Mouse (Mus musculus) heart, postnatal 0 days (tissue): ENCODE measurements around the gene Kdm4d.

ENCODE experiments used
- CTCF ChIP-seq: IDR thresholded peaks from 2 replicates; pipeline ENCODE4 v1.5.1; 2016; ENCODE audit warnings: antibody characterized with exemption, control low read depth, low read depth
- EP300 ChIP-seq: IDR thresholded peaks from 2 replicates; pipeline ENCODE4 v1.6.1; 2016; ENCODE audit warnings: antibody characterized with exemption, low read depth

GRCm38 (mm10) chr9:14544034-14544757 is 43.9 kb upstream of the Kdm4d start:
- no peak for TF ChIP-seq CTCF
- TF ChIP-seq EP300 = no peak
